In genomic region chr9:48558637-48559036, GRCm38 (mm10) we compare ENCODE assay signal across 11 mouse cellular contexts. TPM values are rescaled to one million over a fixed set of nuclear protein-coding genes. Genes with fewer than 3 reads are reported as not detected.
DNase-seq lines count a peak whose midpoint lies in the region; ATAC-seq lines count a peak whose summit lies in the region.
"Had no signal": no experiment of that assay in that cellular context is flagged by ENCODE, and none has a peak within 500 bp of the region (broad histone marks: within the 10 kb centered on the region; RNA-seq: fewer than 3 reads in every experiment).

No protein-coding gene starts in this region.

- WGBS in midbrain, embryonic 11.5 days: 87% methylated on average over 4 of the region's 4 CpGs
- 76% methylated on average over 4 of the region's 4 CpGs for WGBS in midbrain, embryonic 14.5 days

- H3K27ac ChIP-seq in midbrain, embryonic 11.5 days (ENCODE audit: low read depth, low read length): no peak overlapping the region
- H3K27ac ChIP-seq in midbrain, embryonic 14.5 days (replicated peaks; ENCODE audit: low read depth, low read length): no peak overlapping the region
- H3K27ac ChIP-seq: heart, embryonic 15.5 days; kidney, postnatal 0 days had no signal

- DNase-seq in midbrain, embryonic 11.5 days (ENCODE audit: low spot score, missing footprints): peak; percentile 19
- no peak for DNase-seq in midbrain, embryonic 14.5 days
- DNase-seq in Muller cell, postnatal 12 days (ENCODE audit: inconsistent ontology term): no peak
- no peak for DNase-seq in embryo, embryonic 9.5 days (ENCODE audit: extremely low spot score)
- no peak for DNase-seq in ovary, postnatal 36 days (ENCODE audit: low spot score)
- DNase-seq: cerebellum, adult 18-20 months; left cerebral cortex, postnatal 4 days had no signal

- H3K36me3 ChIP-seq in midbrain, embryonic 11.5 days (ENCODE audit: control insufficient read depth, insufficient read depth, low read length): no peaks in the 10 kb centered on the region
- H3K36me3 ChIP-seq in midbrain, embryonic 14.5 days (ENCODE audit: control insufficient read depth, insufficient read depth, low read length): no peaks in the 10 kb centered on the region
- H3K36me3 ChIP-seq: heart, embryonic 15.5 days had no signal

- H3K9ac ChIP-seq in midbrain, embryonic 11.5 days (ENCODE audit: low read length): no peak overlapping the region
- no peak overlapping the region for H3K9ac ChIP-seq in midbrain, embryonic 14.5 days (replicated peaks; ENCODE audit: low read length)
- H3K9ac ChIP-seq: heart, embryonic 15.5 days had no signal

- ATAC-seq in midbrain, embryonic 11.5 days (ENCODE audit: low FRiP score): no peak
- no peak for ATAC-seq in midbrain, embryonic 14.5 days (ENCODE audit: low FRiP score, low TSS enrichment)
- ATAC-seq in granulocyte monocyte progenitor cell, adult 5-6 weeks (replicated peaks; ENCODE audit: poor library complexity, severe bottlenecking): peak; percentile 99
- ATAC-seq in neutrophil, adult 5-6 weeks (ENCODE audit: extremely low read depth, insufficient number of reproducible peaks, low FRiP score, poor library complexity, severe bottlenecking): peak; percentile 97

- no peaks in the 10 kb centered on the region for H3K4me1 ChIP-seq in midbrain, embryonic 11.5 days (ENCODE audit: control insufficient read depth, insufficient read depth, low read length)
- H3K4me1 ChIP-seq in midbrain, embryonic 14.5 days (ENCODE audit: control insufficient read depth, insufficient read depth, low read length): no peaks in the 10 kb centered on the region
- H3K4me1 ChIP-seq: heart, embryonic 15.5 days had no signal

- H3K27me3 ChIP-seq in midbrain, embryonic 11.5 days (ENCODE audit: control insufficient read depth, insufficient read depth, low read length): no peaks in the 10 kb centered on the region
- no peaks in the 10 kb centered on the region for H3K27me3 ChIP-seq in midbrain, embryonic 14.5 days (ENCODE audit: control insufficient read depth, insufficient read depth, low read length)
- H3K27me3 ChIP-seq: heart, embryonic 15.5 days had no signal

- no peaks in the 10 kb centered on the region for H3K9me3 ChIP-seq in midbrain, embryonic 11.5 days (ENCODE audit: control insufficient read depth, low read length)
- H3K9me3 ChIP-seq in midbrain, embryonic 14.5 days (ENCODE audit: control insufficient read depth, low read length): no peaks in the 10 kb centered on the region
- H3K9me3 ChIP-seq: heart, embryonic 15.5 days had no signal

- H3K4me3 ChIP-seq in midbrain, embryonic 11.5 days (ENCODE audit: low read depth, low read length): no peak overlapping the region
- no peak overlapping the region for H3K4me3 ChIP-seq in midbrain, embryonic 14.5 days (replicated peaks; ENCODE audit: low read depth, low read length)
- H3K4me3 ChIP-seq: heart, embryonic 15.5 days had no signal

- H3K4me2 ChIP-seq in midbrain, embryonic 11.5 days: no peak overlapping the region
- H3K4me2 ChIP-seq in midbrain, embryonic 14.5 days (ENCODE audit: low read length): no peak overlapping the region
- H3K4me2 ChIP-seq: heart, embryonic 15.5 days had no signal

RNA-seq across cellular contexts. Expression of gene Nnmt, which starts 46.3 kb away (rescaled TPM):
- 0.94 and 1.2 TPM in 2 replicates for polyA plus RNA-seq in midbrain, embryonic 11.5 days (2014; fragmentation: Nextera tagmentation; extraction: Ambion mirVana)
- polyA plus RNA-seq in midbrain, embryonic 14.5 days (2014; fragmentation: Nextera tagmentation; extraction: Ambion mirVana): 0.99 and 1.0 TPM in 2 replicates
- not detected in 2 replicates for total RNA-seq in granulocyte monocyte progenitor cell, adult 5-6 weeks (2014; fragmentation: Nextera tagmentation)
- total RNA-seq in granulocyte monocyte progenitor cell, adult 5-6 weeks (2017): not detected in 2 replicates
- not detected in 2 replicates for total RNA-seq in neutrophil, adult 5-6 weeks (2017)

Comparison
In these comparisons a context has a peak if more than half of its experiments do, and no peak if none do; other contexts are left out.
1. ATAC-seq: peak in granulocyte monocyte progenitor cell, adult 5-6 weeks (single experiment) and neutrophil, adult 5-6 weeks (single experiment); none in midbrain, embryonic 11.5 days (single experiment) and midbrain, embryonic 14.5 days (single experiment).